Mouse (Mus musculus): ENCODE results near the gene Wdr25. TPM values are rescaled to one million over a fixed set of nuclear protein-coding genes. Genes with fewer than 3 reads are reported as not detected.

Gene Wdr25
- total RNA-seq, 1 experiment = 14.9 TPM

- Histone ChIP-seq H3K4me1 (ENCODE audit: control insufficient read depth in 2 of 2, insufficient read depth in 2 of 2, low read length in 2 of 2, poor library complexity in 1 of 2) (no peaks in the 10 kb centered on the region), H3K27ac (ENCODE audit: insufficient read depth, low read depth, low read length, poor library complexity, severe bottlenecking) (no peak overlapping the region), H3K36me3 (ENCODE audit: control insufficient read depth, insufficient read depth, low read length, poor library complexity, severe bottlenecking) (no peaks in the 10 kb centered on the region; the same call in 1 of the 2 replicates), H3K4me3 (ENCODE audit: insufficient read depth in 1 of 2, low read depth in 1 of 2, low read length in 2 of 2, poor library complexity in 1 of 2, severe bottlenecking in 1 of 2) (no peak overlapping the region), H3K9ac (ENCODE audit: insufficient read depth, low read depth, low read length, poor library complexity, severe bottlenecking) (no peak overlapping the region), H3K9me3 (ENCODE audit: control insufficient read depth, insufficient read depth, low read depth, low read length) (no peaks in the 10 kb centered on the region)
- no peak for DNase-seq (ENCODE audit: low read depth, low spot score)
- in situ Hi-C loops (cut with MboI; ENCODE audit: low sequenced_read_pairs in 2 of 2, unreplicated experiment in 2 of 2) = loop anchor here in 1 of 2 experiments (25.0 kb wide), 1 partner anchor 400 kb away; no protein-coding TSS in a partner anchor
- TF ChIP-seq MAFK (IDR thresholded peaks at IDR 0.05; ENCODE audit: insufficient read depth, low read depth, low read length) (no peak), HCFC1 (IDR thresholded peaks at IDR 0.05; ENCODE audit: borderline replicate concordance, insufficient read depth, low read length) (no peak), ZC3H11A (IDR thresholded peaks at IDR 0.05; ENCODE audit: borderline replicate concordance, low read depth, low read length) (no peak), ZNF384 (IDR thresholded peaks at IDR 0.05; ENCODE audit: low read depth, low read length) (no peak), CHD2 (IDR thresholded peaks at IDR 0.05; ENCODE audit: low read depth, low read length) (no peak)
Measured at GRCm38 (mm10) chr12:108912442-108912841, 19.0 kb downstream of the Wdr25 start.

- TF ChIP-seq ZC3H11A (IDR thresholded peaks at IDR 0.05; ENCODE audit: borderline replicate concordance, low read depth, low read length) (no peak), ZNF384 (IDR thresholded peaks at IDR 0.05; ENCODE audit: low read depth, low read length) (no peak), MAFK (IDR thresholded peaks at IDR 0.05; ENCODE audit: insufficient read depth, low read depth, low read length) (no peak), HCFC1 (IDR thresholded peaks at IDR 0.05; ENCODE audit: borderline replicate concordance, insufficient read depth, low read length) (no peak), CHD2 (IDR thresholded peaks at IDR 0.05; ENCODE audit: low read depth, low read length) (no peak)
- DNase-seq (ENCODE audit: low read depth, low spot score) = no peak
- H3K27ac ChIP-seq (ENCODE audit: insufficient read depth, low read depth, low read length, poor library complexity, severe bottlenecking) = no peak overlapping the region
- in situ Hi-C loops (cut with MboI; ENCODE audit: low sequenced_read_pairs in 2 of 2, unreplicated experiment in 2 of 2) = loop anchor here in 1 of 2 experiments (25.0 kb wide), 1 partner anchor 398 kb away; no protein-coding TSS in a partner anchor
- H3K36me3 ChIP-seq (ENCODE audit: control insufficient read depth, insufficient read depth, low read length, poor library complexity, severe bottlenecking) = peaks cover under 1% of the 10 kb centered on the region; the same call in 1 of the 2 replicates
- H3K9ac ChIP-seq (ENCODE audit: insufficient read depth, low read depth, low read length, poor library complexity, severe bottlenecking) = no peak overlapping the region
- H3K4me1 ChIP-seq (ENCODE audit: control insufficient read depth in 2 of 2, insufficient read depth in 2 of 2, low read length in 2 of 2, poor library complexity in 1 of 2) = no peaks in the 10 kb centered on the region
- no peaks in the 10 kb centered on the region for H3K9me3 ChIP-seq (ENCODE audit: control insufficient read depth, insufficient read depth, low read depth, low read length)
- no peak overlapping the region for H3K4me3 ChIP-seq (ENCODE audit: insufficient read depth in 1 of 2, low read depth in 1 of 2, low read length in 2 of 2, poor library complexity in 1 of 2, severe bottlenecking in 1 of 2)
Measured at GRCm38 (mm10) chr12:108914198-108914597, 20.8 kb downstream of the Wdr25 start.

GRCm38 (mm10) chr12:108914709-108915340 is 21.4 kb downstream of the Wdr25 start:
- H3K9me3 ChIP-seq (ENCODE audit: control insufficient read depth, insufficient read depth, low read depth, low read length) = no peaks in the 10 kb centered on the region
- H3K9ac ChIP-seq (ENCODE audit: insufficient read depth, low read depth, low read length, poor library complexity, severe bottlenecking) = no peak overlapping the region
- peaks cover 0 to 1% of the 10 kb centered on the region in 2 experiments; a peak in 1 of 4 replicates for H3K4me1 ChIP-seq (ENCODE audit: control insufficient read depth in 2 of 2, insufficient read depth in 2 of 2, low read length in 2 of 2, poor library complexity in 1 of 2)
- H3K4me3 ChIP-seq (ENCODE audit: insufficient read depth in 1 of 2, low read depth in 1 of 2, low read length in 2 of 2, poor library complexity in 1 of 2, severe bottlenecking in 1 of 2) = no peak overlapping the region
- no peak overlapping the region for H3K27ac ChIP-seq (ENCODE audit: insufficient read depth, low read depth, low read length, poor library complexity, severe bottlenecking)
- no peak for DNase-seq (ENCODE audit: low read depth, low spot score)
- H3K36me3 ChIP-seq (ENCODE audit: control insufficient read depth, insufficient read depth, low read length, poor library complexity, severe bottlenecking) = peaks cover 4% of the 10 kb centered on the region; the same call in 1 of the 2 replicates
- in situ Hi-C loops (cut with MboI; ENCODE audit: low sequenced_read_pairs in 2 of 2, unreplicated experiment in 2 of 2) = loop anchor here in 1 of 2 experiments (25.0 kb wide), 1 partner anchor 397 kb away; no protein-coding TSS in a partner anchor
- TF ChIP-seq ZNF384 (IDR thresholded peaks at IDR 0.05; ENCODE audit: low read depth, low read length) = no peak
- TF ChIP-seq ZC3H11A (IDR thresholded peaks at IDR 0.05; ENCODE audit: borderline replicate concordance, low read depth, low read length) = no peak
- no peak for TF ChIP-seq MAFK (IDR thresholded peaks at IDR 0.05; ENCODE audit: insufficient read depth, low read depth, low read length)
- no peak for TF ChIP-seq CHD2 (IDR thresholded peaks at IDR 0.05; ENCODE audit: low read depth, low read length)
- no peak for TF ChIP-seq HCFC1 (IDR thresholded peaks at IDR 0.05; ENCODE audit: borderline replicate concordance, insufficient read depth, low read length)

GRCm38 (mm10) chr12:108915893-108916292 is 22.5 kb downstream of the Wdr25 start:
- peaks cover 0 to 1% of the 10 kb centered on the region in 2 experiments; a peak in 1 of 4 replicates for H3K4me1 ChIP-seq (ENCODE audit: control insufficient read depth in 2 of 2, insufficient read depth in 2 of 2, low read length in 2 of 2, poor library complexity in 1 of 2)
- no peak for DNase-seq (ENCODE audit: low read depth, low spot score)
- peaks cover 4% of the 10 kb centered on the region; the same call in 1 of the 2 replicates for H3K36me3 ChIP-seq (ENCODE audit: control insufficient read depth, insufficient read depth, low read length, poor library complexity, severe bottlenecking)
- H3K27ac ChIP-seq (ENCODE audit: insufficient read depth, low read depth, low read length, poor library complexity, severe bottlenecking) = no peak overlapping the region
- no peak overlapping the region for H3K9ac ChIP-seq (ENCODE audit: insufficient read depth, low read depth, low read length, poor library complexity, severe bottlenecking)
- H3K4me3 ChIP-seq (ENCODE audit: insufficient read depth in 1 of 2, low read depth in 1 of 2, low read length in 2 of 2, poor library complexity in 1 of 2, severe bottlenecking in 1 of 2) = no peak overlapping the region
- no peaks in the 10 kb centered on the region for H3K9me3 ChIP-seq (ENCODE audit: control insufficient read depth, insufficient read depth, low read depth, low read length)
- TF ChIP-seq CHD2 (IDR thresholded peaks at IDR 0.05; ENCODE audit: low read depth, low read length) (no peak), ZC3H11A (IDR thresholded peaks at IDR 0.05; ENCODE audit: borderline replicate concordance, low read depth, low read length) (no peak), MAFK (IDR thresholded peaks at IDR 0.05; ENCODE audit: insufficient read depth, low read depth, low read length) (no peak), HCFC1 (IDR thresholded peaks at IDR 0.05; ENCODE audit: borderline replicate concordance, insufficient read depth, low read length) (no peak), ZNF384 (IDR thresholded peaks at IDR 0.05; ENCODE audit: low read depth, low read length) (no peak)
- in situ Hi-C loops (cut with MboI; ENCODE audit: low sequenced_read_pairs in 2 of 2, unreplicated experiment in 2 of 2) = loop anchor here in 1 of 2 experiments (25.0 kb wide), 1 partner anchor 396 kb away; no protein-coding TSS in a partner anchor
